Mouse (Mus musculus) liver, adult 2 months (tissue): ENCODE measurements around the gene Sox12. TPM values are rescaled to one million over a fixed set of nuclear protein-coding genes. Genes with fewer than 3 reads are reported as not detected.
A peak's percentile ranks its signal among the peaks of the same experiment; 100 is the strongest.

Experiments
- DNase-seq: peaks from one replicate; pipeline ENCODE4 v3.0.0-alpha.2; 2011; ENCODE audit warnings: low read depth, low spot score; ENCODE audit errors: extremely low read depth
- H3K27ac ChIP-seq: fragments of 200-500 bp; replicated peaks from 2 replicates; pipeline ENCODE4 v1.5.1; 2012; ENCODE audit warnings: low read depth, mild to moderate bottlenecking, control low read depth, inconsistent platforms, low read length; ENCODE audit not compliant: insufficient read depth
- H3K27me3 ChIP-seq: fragments of 200-500 bp; 2 replicates; pipeline ENCODE4 v1.6.1; 2012; ENCODE audit warnings: mild to moderate bottlenecking, moderate library complexity, low read length, inconsistent platforms; ENCODE audit not compliant: control insufficient read depth, insufficient read depth
- H3K36me3 ChIP-seq: fragments of 200-500 bp; 2 replicates; pipeline ENCODE4 v1.6.1; 2012; ENCODE audit warnings: low read length, inconsistent platforms; ENCODE audit not compliant: control insufficient read depth, insufficient read depth
- H3K4me1 ChIP-seq: fragments of 200-500 bp; 2 replicates; pipeline ENCODE4 v1.6.1; 2011; ENCODE audit warnings: low read length; ENCODE audit not compliant: control insufficient read depth, insufficient read depth
- H3K4me3 ChIP-seq: fragments of 200-500 bp; 2 replicates; pipeline ENCODE4 v1.5.1; 2011; ENCODE audit warnings: low read depth, mild to moderate bottlenecking, control low read depth, low read length, moderate library complexity; ENCODE audit not compliant: insufficient read depth
- H3K79me2 ChIP-seq: fragments of 200-500 bp; 2 replicates; pipeline ENCODE4 v1.6.1; 2012; ENCODE audit warnings: inconsistent platforms, mild to moderate bottlenecking, low read length, moderate library complexity; ENCODE audit not compliant: control insufficient read depth, insufficient read depth
- H3K9ac ChIP-seq: fragments of 200-500 bp; 2 replicates; pipeline ENCODE4 v1.6.1; 2012; ENCODE audit warnings: low read depth, mild to moderate bottlenecking, control low read depth, inconsistent platforms, low read length
- CTCF ChIP-seq: fragments of 200-500 bp; IDR thresholded peaks from 2 replicates; pipeline ENCODE4 v1.5.1; 2011; ENCODE audit warnings: low read depth, low read length, control low read depth
- POLR2A ChIP-seq: fragments of 200-500 bp; IDR thresholded peaks from 2 replicates; pipeline ENCODE4 v1.6.1; 2011; ENCODE audit warnings: low read length, control low read depth; ENCODE audit not compliant: insufficient read depth; ENCODE audit errors: extremely low read depth
- WGBS: fragments of 180-500 bp; shearing (Covaris S2); methylation state at CpG from one replicate; pipeline ENCODE4 v1.1.7; 2018; 5-methylcytosine and 5-hydroxymethylcytosine counted together
- polyA plus RNA-seq: library from polyadenylated mRNA; depleted of rRNA; stranded (reverse); fragments of >200 nt; gene quantifications from 2 replicates; pipeline ENCODE4 v1.2.3, GENCODE M21; 2012
- total RNA-seq: library from RNA; depleted of rRNA; stranded (reverse); fragments of >200 nt; gene quantifications from 2 replicates; pipeline ENCODE4 v1.2.3, GENCODE M21; 2014

Gene Sox12
- total and polyA plus RNA-seq, 2 experiments: 0.18 to 1.7 TPM

DNA sequence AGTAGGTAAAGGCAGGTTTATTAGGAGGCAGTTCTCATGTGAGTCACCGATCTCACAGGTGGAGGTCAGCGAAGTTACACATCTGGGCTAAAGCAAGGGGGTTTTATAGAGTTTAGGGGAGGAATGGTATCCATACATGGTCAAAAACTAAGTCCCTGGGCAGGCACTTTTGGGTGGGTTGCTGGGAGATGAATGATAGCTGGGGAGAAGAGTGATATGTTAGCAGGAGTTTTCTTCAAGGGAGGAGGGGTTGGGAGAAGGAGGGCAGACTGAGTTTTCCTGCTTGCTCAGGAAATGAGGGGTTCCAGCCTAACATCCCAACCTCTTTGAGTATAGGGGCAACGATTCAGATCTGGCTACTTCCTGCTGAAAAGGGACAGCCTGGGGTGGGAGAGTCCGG is 17.4 kb upstream of the Sox12 start, which contains the start of gene 6820408C15Rik:
6820408C15Rik (plus strand) TSS at position 301 of the 400 bp plus-strand sequence.
- peaks cover 4% of the 10 kb centered on the region; the same call in 1 of the 2 replicates for H3K27me3 ChIP-seq
- H3K4me1 ChIP-seq: no peaks in the 10 kb centered on the region
- peak within 1 kb of the TSS; percentile 85 for H3K9ac ChIP-seq
- 38% methylated on average over 4 of the region's 4 CpGs for WGBS
- no peaks in the 10 kb centered on the region for H3K36me3 ChIP-seq
- no peak for DNase-seq
- H3K27ac ChIP-seq: no peak within 1 kb of the TSS
- H3K4me3 ChIP-seq: peak within 1 kb of the TSS; percentile 80
- H3K79me2 ChIP-seq: no peaks in the 10 kb centered on the region
- TF ChIP-seq CTCF (no peak), POLR2A (no peak)

DNA sequence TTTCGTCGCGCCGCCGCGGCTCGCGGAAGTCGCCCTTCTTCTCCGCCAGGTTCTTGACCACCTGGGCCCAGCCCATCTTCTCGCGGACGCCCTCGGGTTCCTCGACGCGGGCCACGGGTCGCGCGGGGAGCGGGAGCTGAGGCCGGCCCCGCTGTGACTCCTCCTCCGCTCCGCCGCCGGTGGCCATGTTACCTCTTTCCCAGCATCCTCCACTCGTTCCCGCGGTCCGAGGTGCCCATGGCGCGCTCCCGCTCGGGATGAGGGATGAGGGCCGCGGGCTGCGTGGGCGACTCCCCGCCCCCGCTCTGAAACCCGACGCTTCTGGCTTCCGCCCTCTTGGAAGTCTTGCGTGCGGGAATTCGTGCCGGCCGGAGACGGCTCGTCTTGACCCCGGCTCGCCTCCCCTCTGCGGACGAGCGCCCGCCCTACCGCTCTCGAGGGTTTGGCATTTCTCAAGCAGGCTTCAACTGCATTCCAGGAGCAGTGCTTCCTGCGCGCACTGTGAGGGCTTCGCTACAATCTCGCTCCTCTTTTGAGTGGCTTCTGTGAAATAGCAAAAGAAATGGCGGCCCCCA is 16.8 kb upstream of the Sox12 start, which contains the start of gene Zcchc3:
Zcchc3 (minus strand) TSS at position 437 of the 575 bp plus-strand sequence.
- no peak for TF ChIP-seq POLR2A
- no peak for TF ChIP-seq CTCF
- H3K27me3 ChIP-seq: peaks cover 4% of the 10 kb centered on the region; the same call in 1 of the 2 replicates

DNA sequence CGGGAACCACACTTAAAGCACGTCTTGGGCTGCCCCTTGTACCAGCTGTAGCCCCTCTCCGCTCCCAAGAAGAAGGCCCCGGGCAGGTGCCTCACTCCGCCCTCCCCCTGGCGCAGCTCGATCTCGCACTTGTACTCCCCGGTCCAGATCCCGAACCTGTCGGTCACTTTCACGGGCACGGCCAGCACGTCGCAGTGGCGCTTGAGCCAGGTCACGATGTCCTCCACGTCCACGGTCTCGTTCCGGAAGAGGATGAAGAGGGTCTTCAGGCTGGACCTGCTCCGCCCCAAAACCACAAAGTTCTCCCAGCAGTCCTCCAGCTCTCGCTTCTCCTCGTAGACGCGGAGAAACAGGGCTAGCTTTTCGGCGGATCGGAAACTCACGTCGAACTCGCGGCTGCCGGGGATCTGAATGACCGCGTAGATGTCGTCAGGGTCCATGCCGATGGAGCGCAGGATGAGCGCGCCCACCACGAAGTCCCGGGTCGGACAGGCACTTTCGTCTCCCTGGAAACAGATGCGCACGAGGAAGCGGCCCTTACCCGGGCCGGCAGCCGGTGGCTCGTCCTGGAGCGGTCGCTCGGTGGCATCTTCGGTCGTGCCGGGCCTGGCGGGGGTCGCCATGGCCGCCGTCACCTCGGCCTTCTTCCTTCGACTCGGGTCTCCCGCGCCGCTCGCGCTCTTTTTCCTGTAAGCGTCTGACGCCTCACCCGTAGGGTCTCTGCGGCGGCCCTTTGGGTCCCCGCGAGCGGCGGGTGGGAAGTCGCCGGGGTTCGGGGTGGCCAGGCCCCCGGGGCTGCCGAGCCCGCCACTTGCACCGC is 16.1 kb upstream of the Sox12 start:
- Histone ChIP-seq H3K79me2 (no peaks in the 10 kb centered on the region), H3K27me3 (peaks cover 4% of the 10 kb centered on the region; the same call in 1 of the 2 replicates), H3K27ac (no peak overlapping the region), H3K9ac (peak overlapping the region; percentile 85), H3K4me3 (peak overlapping the region; percentile 80), H3K36me3 (no peaks in the 10 kb centered on the region), H3K4me1 (no peaks in the 10 kb centered on the region)
- TF ChIP-seq CTCF (no peak), POLR2A (no peak)
- DNase-seq: no peak
- WGBS: 3% methylated on average over 86 of the region's 86 CpGs

More for the DNA sequence above, 16.8 kb upstream of the Sox12 start, which contains the start of gene Zcchc3:
- Histone ChIP-seq H3K9ac (peak within 1 kb of the TSS; percentile 85), H3K4me1 (no peaks in the 10 kb centered on the region), H3K27ac (no peak within 1 kb of the TSS), H3K79me2 (no peaks in the 10 kb centered on the region), H3K36me3 (no peaks in the 10 kb centered on the region), H3K4me3 (peak within 1 kb of the TSS; percentile 80)
- DNase-seq: peak; percentile 18
- WGBS: 1% methylated on average over 61 of the region's 65 CpGs

DNA sequence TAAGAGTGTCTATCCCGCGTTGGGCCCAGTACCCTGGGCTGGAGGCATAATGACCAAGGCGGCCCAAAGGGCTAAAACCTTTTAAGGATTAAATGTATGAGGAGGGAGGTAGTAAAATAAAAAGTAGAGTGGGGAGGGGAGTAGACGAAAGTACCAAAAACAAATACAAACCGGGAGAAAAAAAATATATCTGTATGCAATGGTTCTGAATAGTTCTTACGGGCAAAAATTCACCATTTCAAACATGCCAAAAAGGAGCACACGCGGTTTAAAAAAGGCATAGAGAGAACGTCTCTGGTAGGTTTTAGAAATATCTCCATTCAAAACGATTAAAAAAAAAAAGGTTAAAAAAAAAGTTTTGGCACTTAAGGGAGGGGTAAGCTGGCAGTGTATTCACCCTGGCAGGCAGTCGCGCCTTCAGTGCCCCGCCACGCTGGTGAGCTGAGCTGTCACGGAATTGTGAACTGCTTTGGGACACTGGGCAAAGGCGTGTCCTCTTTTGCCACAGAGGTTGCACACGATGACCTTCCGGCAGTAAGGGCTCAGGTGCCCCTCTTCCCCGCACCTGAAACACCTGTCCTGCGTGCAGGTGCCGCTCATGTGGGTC is 15.4 kb upstream of the Sox12 start:
- 33% methylated on average over 21 of the region's 21 CpGs for WGBS
- no peak overlapping the region for H3K9ac ChIP-seq
- H3K27ac ChIP-seq: no peak overlapping the region
- TF ChIP-seq CTCF (no peak), POLR2A (no peak)
- H3K79me2 ChIP-seq: no peaks in the 10 kb centered on the region
- H3K4me1 ChIP-seq: no peaks in the 10 kb centered on the region
- no peak for DNase-seq
- no peaks in the 10 kb centered on the region for H3K36me3 ChIP-seq
- H3K4me3 ChIP-seq: peak overlapping the region; percentile 80; the same call in 1 of the 2 replicates
- H3K27me3 ChIP-seq: peaks cover 4% of the 10 kb centered on the region; the same call in 1 of the 2 replicates

DNA sequence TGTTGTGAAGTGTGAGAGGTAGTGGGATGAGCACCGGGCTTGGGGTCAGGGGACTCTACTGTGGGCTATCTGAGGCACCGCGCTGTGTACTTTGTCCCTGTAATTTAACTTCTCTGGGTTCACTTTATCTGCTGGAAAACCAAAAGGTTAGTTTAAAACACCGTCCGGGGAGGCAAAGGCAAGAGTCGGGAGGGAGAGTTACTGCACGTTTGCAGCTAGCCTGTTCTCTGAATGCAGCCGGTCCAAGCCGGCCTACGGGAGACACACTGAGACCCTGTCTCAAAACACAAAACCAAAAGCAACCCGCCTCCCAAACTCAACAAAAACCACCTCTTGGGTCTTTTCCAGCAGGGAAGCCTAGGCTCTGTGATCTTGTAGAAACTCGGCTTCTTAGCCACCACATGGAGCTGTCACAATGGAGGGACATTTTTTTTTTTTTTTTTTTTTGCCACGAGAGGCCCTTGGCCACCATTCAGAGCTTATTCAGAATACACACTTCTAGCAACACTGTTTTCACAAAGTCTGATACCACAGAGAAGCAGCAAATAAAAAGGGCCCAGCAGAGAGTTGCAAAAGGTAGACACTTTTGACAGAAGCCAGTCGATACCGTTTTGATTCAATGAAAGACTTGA is 14.8 kb upstream of the Sox12 start:
- TF ChIP-seq CTCF (no peak), POLR2A (no peak)
- peaks cover 4% of the 10 kb centered on the region; the same call in 1 of the 2 replicates for H3K27me3 ChIP-seq
- H3K36me3 ChIP-seq: no peaks in the 10 kb centered on the region
- H3K27ac ChIP-seq: no peak overlapping the region
- no peak overlapping the region for H3K4me3 ChIP-seq
- H3K9ac ChIP-seq: no peak overlapping the region
- WGBS: 52% methylated on average over 15 of the region's 15 CpGs
- H3K79me2 ChIP-seq: no peaks in the 10 kb centered on the region
- DNase-seq: no peak
- no peaks in the 10 kb centered on the region for H3K4me1 ChIP-seq
